Mouse (Mus musculus) skeletal muscle tissue, postnatal 0 days (tissue): ENCODE results near the gene Pkd2. TPM values are rescaled to one million over a fixed set of nuclear protein-coding genes. Genes with fewer than 3 reads are reported as not detected.

Source experiments
- polyA plus RNA-seq: library from polyadenylated mRNA; unstranded; fragments of >200 nt; fragmentation: Nextera tagmentation; extraction: Ambion mirVana; gene quantifications from 2 replicates; pipeline ENCODE4 v1.2.1, GENCODE M21; 2015

The Pkd2 gene
- polyA plus RNA-seq = 7.2 and 7.5 TPM in 2 replicates

GRCm38 (mm10) chr5:104458832-104459705 is at the start of gene Pkd2:
Pkd2 (plus strand) TSS chr5:104459450.

GRCm38 (mm10) chr5:104434835-104435301 is 24.4 kb upstream of the Pkd2 start, which contains the start of gene Spp1:
Spp1 (plus strand) TSS chr5:104435118.

DNA sequence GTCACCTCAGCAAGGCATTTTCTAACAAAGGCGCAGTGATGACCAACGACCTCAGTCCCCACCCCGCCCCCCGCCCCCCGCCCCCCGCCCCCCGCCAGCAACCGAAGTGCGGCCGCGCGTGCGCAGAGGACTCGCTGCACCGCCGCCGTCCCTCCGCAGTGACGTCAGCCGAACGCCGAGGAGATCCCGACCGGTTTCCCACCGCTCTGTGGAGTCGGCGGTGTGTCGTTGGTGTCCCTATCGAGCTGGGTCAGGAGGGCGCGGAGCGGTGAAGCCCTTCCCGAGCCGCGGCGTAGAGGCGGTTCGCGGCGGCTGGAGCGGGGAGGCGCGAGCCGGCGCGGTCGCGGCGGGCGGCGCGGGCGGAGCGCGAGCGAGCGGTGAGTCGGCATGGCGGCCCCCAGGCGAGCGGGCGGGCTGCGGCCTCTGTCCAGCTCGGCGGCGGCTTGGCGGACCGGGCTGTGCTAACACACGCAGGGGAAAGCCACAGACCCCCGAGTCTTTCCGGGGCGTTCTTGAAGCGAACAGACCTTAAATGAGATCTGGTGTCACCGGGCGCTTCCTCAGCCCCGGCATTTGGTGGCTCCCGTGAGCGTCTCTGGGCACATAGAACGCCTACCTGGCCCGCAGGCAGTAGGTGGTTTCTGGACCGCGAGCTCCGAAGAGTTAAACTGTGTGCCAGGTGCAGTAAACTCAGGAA is 49.1 kb downstream of the Pkd2 start, which contains the start of gene BC005561:
BC005561 (plus strand) TSS at position 158 of the 697 bp plus-strand sequence.

Other genes starting within 250 kb of the Pkd2 start
- 0.42 and 6.6 TPM in 2 replicates for gene Ibsp, start 160.3 kb upstream of the Pkd2 start, polyA plus RNA-seq
- not detected in 2 replicates for gene Mepe, start 134.1 kb upstream of the Pkd2 start, polyA plus RNA-seq
- 3.2 and 10.0 TPM in 2 replicates for gene Spp1, start 24.3 kb upstream of the Pkd2 start, polyA plus RNA-seq
- 5.2 and 6.0 TPM in 2 replicates for gene BC005561, start 48.9 kb downstream of the Pkd2 start, polyA plus RNA-seq